7 mouse cellular contexts compared by ENCODE assay signal in the genomic region with DNA sequence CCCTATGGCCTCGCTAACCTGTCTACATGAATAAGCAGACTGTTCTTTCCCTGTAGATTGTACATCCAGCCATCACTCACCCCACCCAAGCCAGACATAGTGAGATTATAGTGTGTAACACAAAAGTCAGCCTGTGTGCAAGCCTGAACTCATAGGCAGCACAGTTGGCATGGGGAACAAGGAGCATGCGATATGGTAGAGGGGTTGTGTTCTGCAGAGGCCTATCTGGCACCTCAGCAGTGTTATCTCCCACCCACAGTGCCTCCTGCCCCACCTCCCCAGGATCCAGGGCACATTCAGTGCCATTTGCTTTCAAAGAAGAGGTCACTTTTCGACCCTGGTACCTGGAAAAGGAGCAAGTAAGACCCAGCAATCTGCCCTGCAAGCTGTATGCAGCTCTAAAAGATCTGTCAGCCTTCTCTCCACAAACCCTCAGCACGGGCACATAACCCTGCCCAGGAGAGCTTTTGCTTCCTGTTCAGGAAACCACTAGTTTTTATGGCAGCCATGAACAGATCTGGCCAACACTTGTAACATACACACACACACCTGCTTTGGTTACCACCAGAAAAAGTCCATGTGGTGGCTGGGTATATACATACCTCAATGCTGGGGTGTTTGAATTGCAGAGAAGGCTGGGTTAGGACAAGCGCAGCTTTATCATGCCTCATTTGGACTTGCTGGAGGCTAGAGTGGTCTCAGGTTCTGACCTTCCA. TPM values are rescaled to one million over a fixed set of nuclear protein-coding genes. Genes with fewer than 3 reads are reported as not detected.
DNase-seq lines count a peak whose midpoint lies in the region; ATAC-seq lines count a peak whose summit lies in the region.

No protein-coding gene starts in this region.

- H3K9me3 ChIP-seq in lung, embryonic 16.5 days (ENCODE audit: control insufficient read depth, low read length) = no peaks in the 10 kb centered on the region
- no peaks in the 10 kb centered on the region for H3K9me3 ChIP-seq in limb, embryonic 13.5 days
- no peaks in the 10 kb centered on the region for H3K9me3 ChIP-seq in stomach, embryonic 16.5 days (replicated peaks; ENCODE audit: control insufficient read depth, low read length)
- no peaks in the 10 kb centered on the region for H3K9me3 ChIP-seq in hindbrain, embryonic 11.5 days (ENCODE audit: control insufficient read depth, low read length)

- 73% methylated on average over 5 of the region's 5 CpGs for WGBS in lung, embryonic 16.5 days
- 63% methylated on average over 5 of the region's 5 CpGs for WGBS in limb, embryonic 13.5 days
- 76% methylated on average over 5 of the region's 5 CpGs for WGBS in stomach, embryonic 16.5 days
- WGBS in hindbrain, embryonic 11.5 days = 89% methylated on average over 5 of the region's 5 CpGs

- peaks cover 4% of the 10 kb centered on the region for H3K36me3 ChIP-seq in lung, embryonic 16.5 days (ENCODE audit: control insufficient read depth, insufficient read depth, low read length)
- peaks cover 45% of the 10 kb centered on the region for H3K36me3 ChIP-seq in limb, embryonic 13.5 days
- H3K36me3 ChIP-seq in stomach, embryonic 16.5 days (ENCODE audit: control insufficient read depth, insufficient read depth, low read length) = no peaks in the 10 kb centered on the region
- no peaks in the 10 kb centered on the region for H3K36me3 ChIP-seq in hindbrain, embryonic 11.5 days (ENCODE audit: control insufficient read depth, insufficient read depth, low read length)

- no peaks in the 10 kb centered on the region for H3K27me3 ChIP-seq in lung, embryonic 16.5 days (ENCODE audit: control insufficient read depth, insufficient read depth, low read depth, low read length)
- no peaks in the 10 kb centered on the region for H3K27me3 ChIP-seq in limb, embryonic 13.5 days
- H3K27me3 ChIP-seq in stomach, embryonic 16.5 days (ENCODE audit: control insufficient read depth, insufficient read depth, low read length) = no peaks in the 10 kb centered on the region
- no peaks in the 10 kb centered on the region for H3K27me3 ChIP-seq in hindbrain, embryonic 11.5 days (ENCODE audit: control insufficient read depth, insufficient read depth, low read length)

- peaks cover 27% of the 10 kb centered on the region for H3K4me1 ChIP-seq in lung, embryonic 16.5 days (replicated peaks; ENCODE audit: control insufficient read depth, insufficient read depth, low read length)
- H3K4me1 ChIP-seq in limb, embryonic 13.5 days = peaks cover 36% of the 10 kb centered on the region
- H3K4me1 ChIP-seq in stomach, embryonic 16.5 days (ENCODE audit: control insufficient read depth, insufficient read depth, low read length) = peaks cover 17% of the 10 kb centered on the region; the same call in 1 of the 2 replicates
- peaks cover under 1% of the 10 kb centered on the region; the same call in 1 of the 2 replicates for H3K4me1 ChIP-seq in hindbrain, embryonic 11.5 days (replicated peaks; ENCODE audit: control insufficient read depth, insufficient read depth, low read length)

- DNase-seq in lung, postnatal 4 days = no peak
- DNase-seq in c-Kit-positive CD71-positive TER-119-negative erythroid progenitor cells, embryonic 14.5 days (ENCODE audit: low read depth) = peak; percentile 90
- no peak for DNase-seq in B cell, adult 2 months
- DNase-seq in hindbrain, embryonic 11.5 days (ENCODE audit: low spot score) = no peak

- no peak overlapping the region for H3K4me2 ChIP-seq in lung, embryonic 16.5 days (ENCODE audit: low read depth, low read length)
- peak overlapping the region; percentile 23; the same call in 1 of the 2 replicates for H3K4me2 ChIP-seq in limb, embryonic 13.5 days (replicated peaks)
- no peak overlapping the region for H3K4me2 ChIP-seq in stomach, embryonic 16.5 days (ENCODE audit: low read depth, low read length)
- H3K4me2 ChIP-seq in hindbrain, embryonic 11.5 days (replicated peaks; ENCODE audit: low read depth, low read length) = no peak overlapping the region

- no peak overlapping the region for H3K4me3 ChIP-seq in lung, embryonic 16.5 days (ENCODE audit: low read length)
- no peak overlapping the region for H3K4me3 ChIP-seq in limb, embryonic 13.5 days
- no peak overlapping the region for H3K4me3 ChIP-seq in stomach, embryonic 16.5 days (replicated peaks; ENCODE audit: low read length)
- no peak overlapping the region for H3K4me3 ChIP-seq in hindbrain, embryonic 11.5 days (ENCODE audit: low read depth, low read length)

- H3K9ac ChIP-seq in lung, embryonic 16.5 days (ENCODE audit: low read length) = no peak overlapping the region
- no peak overlapping the region for H3K9ac ChIP-seq in limb, embryonic 13.5 days
- H3K9ac ChIP-seq in stomach, embryonic 16.5 days (ENCODE audit: low read length) = no peak overlapping the region
- H3K9ac ChIP-seq in hindbrain, embryonic 11.5 days (ENCODE audit: low read depth, low read length) = no peak overlapping the region

- ATAC-seq in lung, embryonic 16.5 days (ENCODE audit: low read depth) = no peak
- peak; percentile 60 for ATAC-seq in limb, embryonic 13.5 days (ENCODE audit: low FRiP score, low read depth)
- 0 out of 2 replicates have a peak, but pooled peaks have one; percentile 39 for ATAC-seq in stomach, embryonic 16.5 days (ENCODE audit: insufficient read depth, low FRiP score)
- no peak for ATAC-seq in hindbrain, embryonic 11.5 days (ENCODE audit: low FRiP score)

- H3K27ac ChIP-seq in lung, embryonic 16.5 days (ENCODE audit: low read length) = peak overlapping the region; percentile 78
- H3K27ac ChIP-seq in limb, embryonic 13.5 days = peak overlapping the region; percentile 79
- H3K27ac ChIP-seq in stomach, embryonic 16.5 days (ENCODE audit: low read length) = peak overlapping the region; percentile 35
- no peak overlapping the region for H3K27ac ChIP-seq in hindbrain, embryonic 11.5 days (ENCODE audit: low read depth, low read length)

RNA-seq across cellular contexts. Expression of a gene that starts 3.6 kb away (rescaled TPM):
- polyA plus RNA-seq in lung, embryonic 16.5 days (2015; fragmentation: Nextera tagmentation; extraction: Ambion mirVana) = 38.2 and 39.3 TPM in 2 replicates
- 37.9 and 39.3 TPM in 2 replicates for polyA plus RNA-seq in limb, embryonic 13.5 days (2015; fragmentation: Nextera tagmentation; extraction: Ambion mirVana)
- polyA plus RNA-seq in stomach, embryonic 16.5 days (2015; fragmentation: Nextera tagmentation; extraction: Ambion mirVana) = 50.5 and 53.1 TPM in 2 replicates
- polyA plus RNA-seq in hindbrain, embryonic 11.5 days (2014; fragmentation: Nextera tagmentation; extraction: Ambion mirVana) = 11.7 and 13.7 TPM in 2 replicates

RNA-seq across cellular contexts. Expression of a gene that starts 53.2 kb away (rescaled TPM):
- 85.6 and 86.3 TPM in 2 replicates for polyA plus RNA-seq in lung, embryonic 16.5 days (2015; fragmentation: Nextera tagmentation; extraction: Ambion mirVana)
- polyA plus RNA-seq in limb, embryonic 13.5 days (2015; fragmentation: Nextera tagmentation; extraction: Ambion mirVana) = 78.2 and 80.9 TPM in 2 replicates
- polyA plus RNA-seq in stomach, embryonic 16.5 days (2015; fragmentation: Nextera tagmentation; extraction: Ambion mirVana) = 68.2 and 68.9 TPM in 2 replicates
- polyA plus RNA-seq in hindbrain, embryonic 11.5 days (2014; fragmentation: Nextera tagmentation; extraction: Ambion mirVana) = 91.3 and 95.8 TPM in 2 replicates

Comparison
In these comparisons a context has a peak if more than half of its experiments do, and no peak if none do; other contexts are left out.
1. ATAC-seq: peak in limb, embryonic 13.5 days (single experiment) and stomach, embryonic 16.5 days (single experiment); none in lung, embryonic 16.5 days (single experiment) and hindbrain, embryonic 11.5 days (single experiment).